Mouse (Mus musculus) ES-Bruce4 (cell line): Measurements from ENCODE around the gene Ugt1a7c. TPM values are rescaled to one million over a fixed set of nuclear protein-coding genes. Genes with fewer than 3 reads are reported as not detected.
"Not testable (repeated sequence)": the region's sequence is repeated elsewhere in the genome, so short reads cannot be mapped to it uniquely, and the experiment has no call there.

ENCODE experiments used
- H3K27ac ChIP-seq: 2 replicates; pipeline ENCODE4 v1.5.1; 2012; ENCODE audit warnings: low read length, inconsistent platforms; ENCODE audit not compliant: insufficient read depth
- H3K27me3 ChIP-seq: 2 replicates; pipeline ENCODE4 v1.6.1; 2012; ENCODE audit warnings: mild to moderate bottlenecking, low read length, inconsistent platforms; ENCODE audit not compliant: control insufficient read depth, poor library complexity, insufficient read depth, severe bottlenecking
- H3K36me3 ChIP-seq: 2 replicates; pipeline ENCODE4 v1.6.1; 2012; ENCODE audit warnings: inconsistent platforms, mild to moderate bottlenecking, low read length, moderate library complexity; ENCODE audit not compliant: control insufficient read depth, poor library complexity, insufficient read depth, severe bottlenecking
- H3K4me1 ChIP-seq: one replicate; pipeline ENCODE4 v1.8.1; 2011; ENCODE audit warnings: low read length; ENCODE audit not compliant: control insufficient read depth, insufficient read depth
- H3K4me3 ChIP-seq: 2 replicates; pipeline ENCODE4 v1.5.1; 2011; ENCODE audit warnings: low read depth, mild to moderate bottlenecking, low read length
- H3K9ac ChIP-seq: 2 replicates; pipeline ENCODE4 v1.6.1; 2012; ENCODE audit warnings: low read depth, mild to moderate bottlenecking, inconsistent platforms; ENCODE audit not compliant: poor library complexity, severe bottlenecking
- H3K9me3 ChIP-seq: replicated peaks from 2 replicates; pipeline ENCODE4 v1.6.1; 2012; ENCODE audit warnings: mild to moderate bottlenecking, low read length, inconsistent platforms; ENCODE audit not compliant: control insufficient read depth, poor library complexity, insufficient read depth, severe bottlenecking
- CTCF ChIP-seq: IDR thresholded peaks from one replicate; pipeline ENCODE4 v1.8.1; 2011; ENCODE audit warnings: low read depth, low read length
- EP300 ChIP-seq: IDR thresholded peaks from 2 replicates; pipeline ENCODE4 v1.6.1; 2011; ENCODE audit warnings: low read depth, low read length; ENCODE audit not compliant: insufficient read depth
- POLR2A ChIP-seq: IDR thresholded peaks from one replicate; pipeline ENCODE4 v1.8.1; 2011; ENCODE audit warnings: low read length; ENCODE audit not compliant: insufficient read depth
- polyA plus RNA-seq: library from polyadenylated mRNA; stranded (reverse); fragments of >200 nt; gene quantifications from 2 replicates; pipeline ENCODE4 v1.2.4, GENCODE M21; 2011; ENCODE audit warnings: low read depth; ENCODE audit not compliant: missing spikeins, insufficient read depth, insufficient read length

The Ugt1a7c gene
- polyA plus RNA-seq, 1 experiment, result not detected

DNA sequence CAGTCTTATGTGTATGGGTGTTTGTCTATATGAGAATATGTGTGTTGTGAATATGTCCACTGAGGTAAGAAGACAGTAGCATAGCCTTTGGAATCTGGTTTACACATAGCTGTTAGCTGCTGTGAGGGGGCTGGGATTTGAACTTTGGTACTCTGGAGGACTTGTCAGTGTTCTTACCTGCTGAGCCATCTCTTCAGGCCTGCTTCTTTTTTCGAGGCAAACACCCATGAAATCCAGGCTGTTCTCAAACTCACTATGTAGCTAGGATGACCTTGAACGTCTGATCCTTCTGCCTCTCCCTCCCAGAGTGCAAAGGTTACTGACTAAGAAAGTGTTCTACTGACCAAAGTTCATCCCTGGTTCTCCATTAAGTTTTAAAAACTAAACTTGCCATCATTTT is 10.8 kb downstream of the Ugt1a7c start:
- H3K27ac ChIP-seq, result no peak overlapping the region
- H3K9ac ChIP-seq, result no peak overlapping the region
- H3K4me1 ChIP-seq, result no peaks in the 10 kb centered on the region
- no peaks in the 10 kb centered on the region for H3K36me3 ChIP-seq
- H3K27me3 ChIP-seq, result no peaks in the 10 kb centered on the region
- TF ChIP-seq CTCF, result no peak
- no peak for TF ChIP-seq EP300
- TF ChIP-seq POLR2A, result no peak
- H3K9me3 ChIP-seq, result no peaks in the 10 kb centered on the region
- H3K4me3 ChIP-seq, result no peak overlapping the region

- H3K36me3 ChIP-seq, H3K4me3 ChIP-seq, H3K9ac ChIP-seq, H3K4me1 ChIP-seq, H3K27ac ChIP-seq, H3K27me3 ChIP-seq: not testable (repeated sequence)
- peaks cover 16% of the 10 kb centered on the region for H3K9me3 ChIP-seq
Measured at GRCm38 (mm10) chr1:88109027-88109557, 14.2 kb downstream of the Ugt1a7c start.

DNA sequence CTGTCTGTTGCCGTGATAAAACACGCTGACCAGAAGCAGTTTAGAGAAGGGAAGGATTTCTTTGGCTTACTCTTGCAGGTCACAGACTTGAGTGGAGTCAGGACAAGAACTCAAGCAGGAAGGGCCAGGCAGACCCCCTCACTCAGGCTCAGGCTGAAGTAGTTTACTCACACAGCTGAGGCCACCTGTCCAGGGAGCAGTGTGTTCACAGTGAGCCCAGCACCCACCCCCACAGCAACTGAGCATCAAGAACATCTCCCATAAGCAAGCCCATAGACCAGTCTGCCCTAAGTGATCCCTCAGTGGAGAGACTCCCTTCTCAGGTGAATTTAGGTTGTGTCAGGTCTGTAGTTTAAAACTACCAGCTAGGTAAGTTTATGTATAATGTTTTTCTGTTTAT is 14.7 kb downstream of the Ugt1a7c start:
- H3K36me3 ChIP-seq, H3K4me3 ChIP-seq, H3K4me1 ChIP-seq, H3K27me3 ChIP-seq, H3K27ac ChIP-seq, H3K9ac ChIP-seq: not testable (repeated sequence)
- H3K9me3 ChIP-seq, result peaks cover 22% of the 10 kb centered on the region

DNA sequence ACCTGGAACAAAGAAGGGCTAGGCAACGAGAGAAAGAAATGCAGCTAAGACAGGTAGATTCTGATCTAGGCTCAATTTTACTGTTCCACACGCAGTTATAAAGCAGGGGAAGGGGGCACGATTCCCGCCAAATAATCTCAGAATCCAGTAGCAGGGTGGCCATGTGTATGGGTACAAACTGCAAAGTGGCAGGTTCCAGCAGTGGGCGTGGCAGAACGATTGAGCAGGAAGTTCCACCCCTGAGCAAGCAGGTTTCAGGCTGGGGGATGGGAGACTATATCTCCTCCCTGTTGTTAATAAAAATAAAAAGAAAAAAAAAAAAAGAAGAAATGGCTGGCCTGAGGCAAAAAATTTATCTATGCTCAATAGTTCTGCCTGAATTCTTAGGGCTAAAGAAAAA is 17.9 kb downstream of the Ugt1a7c start:
- H3K27me3 ChIP-seq, H3K9ac ChIP-seq, H3K36me3 ChIP-seq, H3K4me1 ChIP-seq, H3K27ac ChIP-seq, H3K4me3 ChIP-seq: not testable (repeated sequence)
- H3K9me3 ChIP-seq, result peaks cover 22% of the 10 kb centered on the region

DNA sequence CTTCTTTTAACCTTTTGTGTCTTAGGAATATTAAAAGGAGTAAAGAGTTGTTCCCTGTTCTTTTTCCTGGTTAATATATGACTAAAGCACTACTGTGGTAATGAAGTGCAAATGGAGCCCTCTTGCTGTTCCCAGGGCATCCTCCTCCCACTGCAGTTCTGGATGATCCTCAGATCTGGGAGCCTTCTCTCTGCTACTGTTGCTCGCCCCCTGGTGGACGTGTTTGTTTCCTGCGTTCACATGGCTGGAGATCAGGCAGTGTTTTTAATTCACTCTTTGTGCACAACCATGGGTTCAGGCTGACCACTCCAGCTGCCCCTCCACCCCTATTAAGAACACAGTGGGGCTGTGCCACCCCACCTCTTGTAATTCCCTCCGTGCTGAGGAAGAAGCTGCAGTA is 25.7 kb downstream of the Ugt1a7c start:
- peak; percentile 3 for TF ChIP-seq CTCF
- not testable (repeated sequence) for H3K4me3 ChIP-seq

DNA sequence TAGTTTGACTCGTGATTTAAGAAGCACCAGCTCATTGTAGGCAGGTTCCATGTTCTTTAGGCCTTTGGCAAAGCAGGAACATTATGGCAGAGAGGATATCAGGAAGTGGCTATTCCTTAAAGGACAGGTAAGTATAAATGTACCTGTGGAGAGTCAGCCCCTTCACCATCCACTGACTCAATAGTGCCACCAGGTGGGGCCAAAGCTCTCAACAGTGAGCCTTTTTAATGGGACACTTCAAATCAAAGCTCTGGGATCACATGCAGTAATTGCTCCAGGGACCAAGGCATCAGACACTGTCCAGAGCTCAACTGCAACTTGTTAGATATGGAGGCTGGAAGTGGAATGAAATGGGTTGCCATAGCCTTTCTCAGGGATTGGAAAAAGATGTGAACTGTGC is 26.7 kb downstream of the Ugt1a7c start:
- H3K9me3 ChIP-seq, H3K27ac ChIP-seq, H3K36me3 ChIP-seq: not testable (repeated sequence)

More for the DNA sequence above, 25.7 kb downstream of the Ugt1a7c start:
- not testable (repeated sequence) for H3K36me3 ChIP-seq, H3K4me1 ChIP-seq, H3K27ac ChIP-seq, H3K9me3 ChIP-seq, H3K27me3 ChIP-seq, H3K9ac ChIP-seq

DNA sequence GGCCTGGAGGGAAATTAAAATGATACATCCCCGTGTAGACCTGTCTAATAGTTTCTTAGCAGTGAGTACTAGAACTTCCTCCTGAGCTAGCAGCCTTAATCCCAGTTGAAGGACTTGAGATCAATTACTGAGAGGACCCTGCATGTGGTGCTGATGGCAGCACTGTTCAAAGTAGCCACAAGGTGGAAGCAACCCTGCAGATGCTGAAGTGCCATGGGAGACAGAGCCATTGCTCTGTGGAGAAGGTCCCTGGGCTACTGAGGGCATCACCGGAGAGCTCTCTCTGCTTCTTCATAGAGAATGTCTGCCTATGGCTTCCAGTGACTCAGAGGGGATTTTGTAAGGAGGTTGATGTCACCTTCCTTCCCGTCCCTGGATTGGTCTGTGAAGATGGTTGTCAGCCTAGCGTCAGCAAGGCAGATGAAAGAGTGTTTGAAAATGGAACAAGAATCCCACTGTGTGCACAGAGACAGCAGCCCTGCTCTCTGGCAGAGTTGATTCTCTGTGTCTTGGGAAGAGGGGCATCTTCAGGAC is 31.0 kb downstream of the Ugt1a7c start:
- H3K27ac ChIP-seq, H3K4me3 ChIP-seq, H3K4me1 ChIP-seq, H3K27me3 ChIP-seq, H3K9me3 ChIP-seq, H3K9ac ChIP-seq, H3K36me3 ChIP-seq: not testable (repeated sequence)

More for the DNA sequence above, 26.7 kb downstream of the Ugt1a7c start:
- H3K27me3 ChIP-seq, H3K9ac ChIP-seq, H3K4me1 ChIP-seq, H3K4me3 ChIP-seq: not testable (repeated sequence)

DNA sequence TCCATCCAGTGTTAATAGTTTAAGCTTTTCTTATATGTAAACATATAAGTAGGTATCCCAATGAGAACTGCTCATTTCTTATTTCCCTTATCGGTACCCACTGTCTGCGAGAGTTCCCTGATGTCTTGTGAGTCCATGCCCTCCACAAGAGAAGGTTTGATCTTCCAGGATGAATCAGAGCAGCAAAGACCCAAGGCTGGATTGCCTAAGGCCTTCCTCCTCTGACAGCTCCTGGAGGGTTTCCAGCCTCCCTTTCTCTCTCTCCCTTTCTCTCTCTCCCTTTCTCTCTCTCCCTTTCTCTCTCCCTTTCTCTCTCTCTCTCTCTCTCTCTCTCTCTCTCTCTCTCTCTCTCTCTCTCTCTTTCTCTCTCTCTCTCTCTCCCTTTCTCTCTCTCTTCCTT is 34.2 kb downstream of the Ugt1a7c start:
- H3K4me1 ChIP-seq, H3K27me3 ChIP-seq, H3K9ac ChIP-seq, H3K36me3 ChIP-seq, H3K9me3 ChIP-seq, H3K4me3 ChIP-seq, H3K27ac ChIP-seq: not testable (repeated sequence)

DNA sequence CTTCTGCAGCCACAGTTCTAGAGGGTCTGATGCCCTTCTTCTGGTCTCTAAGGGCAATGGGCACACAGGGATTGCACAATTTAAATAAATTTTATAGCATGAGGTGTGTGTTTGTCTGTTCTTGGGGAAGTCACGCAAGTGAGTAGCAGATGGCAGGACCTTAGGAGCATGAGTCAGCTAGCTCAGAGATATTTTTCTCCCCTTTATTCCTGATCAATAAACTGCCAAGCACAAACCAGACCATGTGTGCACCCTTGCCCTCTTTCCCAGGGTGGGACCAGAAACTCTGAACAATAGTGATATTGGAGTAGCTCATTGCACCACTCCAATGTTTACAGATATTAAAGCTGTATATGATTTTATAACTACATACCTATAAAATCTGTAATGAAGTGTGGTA is 35.4 kb downstream of the Ugt1a7c start:
- H3K9me3 ChIP-seq, H3K27ac ChIP-seq, H3K4me1 ChIP-seq, H3K36me3 ChIP-seq, H3K4me3 ChIP-seq, H3K27me3 ChIP-seq, H3K9ac ChIP-seq: not testable (repeated sequence)
